Mouse (Mus musculus) megakaryocyte-erythroid progenitor cell, adult 5-6 weeks (primary cell): ENCODE measurements around the gene Dab1. TPM values are rescaled to one million over a fixed set of nuclear protein-coding genes. Genes with fewer than 3 reads are reported as not detected.

Experiments used
- ATAC-seq: replicated peaks from 2 replicates; pipeline ENCODE4 v1.8.0; 2016; ENCODE audit warnings: mild to moderate bottlenecking, inconsistent platforms; ENCODE audit not compliant: severe bottlenecking, poor library complexity, low FRiP score, low TSS enrichment
- total RNA-seq, 2 experiments: library from RNA; stranded (forward) in 1 of 2; stranded (reverse) in 1 of 2; fragments of 200-1000, 215-1000 nt in 1 of 2; fragments of >200 nt in 1 of 2; fragmentation: Nextera tagmentation in 1 of 2; gene quantifications; 2 replicates each; pipeline ENCODE4 v1.2.3; 2014 to 2017

The Dab1 gene
- total RNA-seq, 2 experiments from 2014 or later, result not detected

GRCm38 (mm10) chr4:103926682-103927081 is 307.5 kb downstream of the Dab1 start:
- ATAC-seq, result no peak

- no peak for ATAC-seq
Measured at GRCm38 (mm10) chr4:103929631-103930030, 310.5 kb downstream of the Dab1 start.

- ATAC-seq, result no peak
Measured at GRCm38 (mm10) chr4:103934364-103934763, 315.2 kb downstream of the Dab1 start.

GRCm38 (mm10) chr4:103948255-103948654 is 329.1 kb downstream of the Dab1 start:
- ATAC-seq, result no peak

GRCm38 (mm10) chr4:103953652-103954220 is 334.6 kb downstream of the Dab1 start:
- no peak for ATAC-seq

GRCm38 (mm10) chr4:103961134-103962049 is 342.2 kb downstream of the Dab1 start:
- ATAC-seq, result no peak

GRCm38 (mm10) chr4:103969906-103970305 is 350.7 kb downstream of the Dab1 start:
- ATAC-seq, result no peak

- ATAC-seq, result no peak
Measured at GRCm38 (mm10) chr4:103974536-103974935, 355.4 kb downstream of the Dab1 start.

- no peak for ATAC-seq
Measured at GRCm38 (mm10) chr4:103974946-103975345, 355.8 kb downstream of the Dab1 start.

- ATAC-seq, result no peak
Measured at GRCm38 (mm10) chr4:103993884-103994283, 374.7 kb downstream of the Dab1 start.

GRCm38 (mm10) chr4:103994406-103994805 is 375.2 kb downstream of the Dab1 start:
- no peak for ATAC-seq

GRCm38 (mm10) chr4:104008406-104008805 is 389.2 kb downstream of the Dab1 start:
- ATAC-seq, result no peak

- ATAC-seq, result no peak
Measured at GRCm38 (mm10) chr4:104011683-104012082, 392.5 kb downstream of the Dab1 start.

GRCm38 (mm10) chr4:104012150-104012549 is 393.0 kb downstream of the Dab1 start:
- no peak for ATAC-seq

GRCm38 (mm10) chr4:104025117-104025694 is 406.0 kb downstream of the Dab1 start:
- ATAC-seq, result no peak

GRCm38 (mm10) chr4:104026834-104027233 is 407.7 kb downstream of the Dab1 start:
- ATAC-seq, result no peak

- no peak for ATAC-seq
Measured at GRCm38 (mm10) chr4:104027239-104027638, 408.1 kb downstream of the Dab1 start.

- no peak for ATAC-seq
Measured at GRCm38 (mm10) chr4:104036091-104036490, 416.9 kb downstream of the Dab1 start.

- no peak for ATAC-seq
Measured at GRCm38 (mm10) chr4:104039588-104039987, 420.4 kb downstream of the Dab1 start.

GRCm38 (mm10) chr4:104043441-104043840 is 424.3 kb downstream of the Dab1 start:
- ATAC-seq, result no peak

GRCm38 (mm10) chr4:104044634-104045033 is 425.5 kb downstream of the Dab1 start:
- ATAC-seq, result no peak
